In genomic region chr1:72306241-72306640, GRCm38 (mm10) we compare ENCODE assay signal across 8 mouse cellular contexts. TPM values are rescaled to one million over a fixed set of nuclear protein-coding genes. Genes with fewer than 3 reads are reported as not detected.
A peak's percentile ranks its signal among the peaks of the same experiment; 100 is the strongest.
DNase-seq lines count a peak whose midpoint lies in the region; ATAC-seq and TF ChIP-seq lines count a peak whose summit lies in the region.

No protein-coding gene starts in this region.

- H3K4me3 ChIP-seq in gastrocnemius, adult 2 months, result no peak overlapping the region; the same call in 1 of the 2 replicates
- no peak overlapping the region for H3K4me3 ChIP-seq in lung, postnatal 0 days (ENCODE audit: low read depth, low read length)
- H3K4me3 ChIP-seq in limb, embryonic 14.5 days (replicated peaks; ENCODE audit: low read length), result peak overlapping the region; percentile 47; the same call in 1 of the 2 replicates
- H3K4me3 ChIP-seq in stomach, embryonic 15.5 days (replicated peaks), result no peak overlapping the region

- DNase-seq in gastrocnemius, adult 2 months, result no peak
- DNase-seq in gastrocnemius, postnatal 25 days, result no peak
- DNase-seq in lung, postnatal 0 days (ENCODE audit: low spot score), result no peak
- DNase-seq in lung, postnatal 10 days, result no peak
- no peak for DNase-seq in limb, embryonic 14.5 days (ENCODE audit: low spot score)
- no peak for DNase-seq in spleen, adult 12 weeks (ENCODE audit: low spot score)
- DNase-seq in adrenal gland, postnatal 36 days, result no peak

- H3K27me3 ChIP-seq in lung, postnatal 0 days (replicated peaks; ENCODE audit: insufficient read depth, low read length), result no peaks in the 10 kb centered on the region
- no peaks in the 10 kb centered on the region for H3K27me3 ChIP-seq in limb, embryonic 14.5 days (ENCODE audit: control insufficient read depth, insufficient read depth, low read length)
- H3K27me3 ChIP-seq in stomach, embryonic 15.5 days (replicated peaks), result no peaks in the 10 kb centered on the region

- H3K9me3 ChIP-seq in lung, postnatal 0 days (ENCODE audit: low read length), result no peaks in the 10 kb centered on the region
- no peaks in the 10 kb centered on the region for H3K9me3 ChIP-seq in limb, embryonic 14.5 days (ENCODE audit: control insufficient read depth, low read length)
- H3K9me3 ChIP-seq in stomach, embryonic 15.5 days, result no peaks in the 10 kb centered on the region

- TF ChIP-seq CTCF in gastrocnemius, adult 2 months (IDR thresholded peaks at IDR 0.05), result no peak
- TF ChIP-seq CTCF in lung, postnatal 0 days (IDR thresholded peaks at IDR 0.05), result no peak

- H3K4me1 ChIP-seq in lung, postnatal 0 days (ENCODE audit: insufficient read depth, low read depth, low read length), result no peaks in the 10 kb centered on the region
- no peaks in the 10 kb centered on the region; the same call in 1 of the 2 replicates for H3K4me1 ChIP-seq in limb, embryonic 14.5 days (ENCODE audit: control insufficient read depth, insufficient read depth, low read length)
- H3K4me1 ChIP-seq in stomach, embryonic 15.5 days, result peaks cover 2% of the 10 kb centered on the region; the same call in 1 of the 2 replicates

- intact Hi-C loops in gastrocnemius, adult 2 months (cut with DNase I), result loop anchor here (2.0 kb wide), 1 partner anchor 21 kb away; the partner anchor contains the start of genes Pecr and Tmem169

- no peak for TF ChIP-seq POLR2A in limb, embryonic 14.5 days (IDR thresholded peaks at IDR 0.05; ENCODE audit: borderline replicate concordance, extremely low read depth, insufficient read depth, insufficient read length)

- WGBS in lung, postnatal 0 days, result 62% methylated on average over 3 of the region's 3 CpGs
- 70% methylated on average over 3 of the region's 3 CpGs for WGBS in limb, embryonic 14.5 days
- 61% methylated on average over 3 of the region's 3 CpGs for WGBS in stomach, embryonic 15.5 days

- peak overlapping the region; percentile 86; the same call in 1 of the 2 replicates for H3K27ac ChIP-seq in gastrocnemius, adult 2 months
- H3K27ac ChIP-seq in lung, postnatal 0 days (ENCODE audit: low read length), result no peak overlapping the region
- H3K27ac ChIP-seq in limb, embryonic 14.5 days (replicated peaks; ENCODE audit: low read depth, low read length), result no peak overlapping the region
- H3K27ac ChIP-seq in stomach, embryonic 15.5 days, result no peak overlapping the region

- no peak overlapping the region for H3K9ac ChIP-seq in lung, postnatal 0 days (replicated peaks; ENCODE audit: low read depth)
- H3K9ac ChIP-seq in limb, embryonic 14.5 days (ENCODE audit: low read depth, low read length, severe bottlenecking), result no peak overlapping the region
- H3K9ac ChIP-seq in stomach, embryonic 15.5 days, result no peak overlapping the region

- TF ChIP-seq EP300 in lung, postnatal 0 days (IDR thresholded peaks at IDR 0.05), result no peak

- no peaks in the 10 kb centered on the region for H3K36me3 ChIP-seq in lung, postnatal 0 days (ENCODE audit: insufficient read depth, low read length)
- 0 out of 2 replicates have a peak, but pooled peaks cover under 1% of the 10 kb centered on the region for H3K36me3 ChIP-seq in limb, embryonic 14.5 days (ENCODE audit: control insufficient read depth, insufficient read depth, low read length)
- no peaks in the 10 kb centered on the region for H3K36me3 ChIP-seq in stomach, embryonic 15.5 days

- H3K4me2 ChIP-seq in lung, postnatal 0 days (replicated peaks; ENCODE audit: low read depth, low read length), result peak overlapping the region; percentile 64
- H3K4me2 ChIP-seq in limb, embryonic 14.5 days (replicated peaks; ENCODE audit: low read depth, low read length, severe bottlenecking), result peak overlapping the region; percentile 48; the same call in 1 of the 2 replicates
- H3K4me2 ChIP-seq in stomach, embryonic 15.5 days, result peak overlapping the region; percentile 68; the same call in 1 of the 2 replicates

- no peak for ATAC-seq in lung, postnatal 0 days
- no peak for ATAC-seq in limb, embryonic 14.5 days (ENCODE audit: low FRiP score, low read depth)
- ATAC-seq in stomach, embryonic 15.5 days (ENCODE audit: insufficient read depth, low FRiP score, low read depth), result no peak

RNA-seq across cellular contexts. Expression of gene Xrcc5, which starts 1.0 kb away (rescaled TPM):
- total RNA-seq in gastrocnemius, adult 2 months (2021), result 10 to 100 TPM; 18.5 to 20.5 TPM
- total RNA-seq in gastrocnemius, postnatal 25 days (2021), result 10 to 100 TPM; 14.3 to 20.5 TPM
- 10.3 and 11.3 TPM in 2 replicates for polyA plus RNA-seq in lung, postnatal 0 days (2015; fragmentation: Nextera tagmentation; extraction: Ambion mirVana)
- 16.1 and 22.6 TPM in 2 replicates for polyA plus RNA-seq in limb, embryonic 14.5 days (2012; rRNA removed)
- 41.8 and 43.2 TPM in 2 replicates for polyA plus RNA-seq in limb, embryonic 14.5 days (2014; fragmentation: Nextera tagmentation; extraction: Ambion mirVana)
- 34.5 and 42.9 TPM in 2 replicates for polyA plus RNA-seq in stomach, embryonic 15.5 days (2015; fragmentation: Nextera tagmentation; extraction: Ambion mirVana)
- 10 to 100 TPM; 11.0 to 13.0 TPM for total RNA-seq in adrenal gland, postnatal 36 days (2021)

RNA-seq across cellular contexts. Expression of gene Tmem169, which starts 22.1 kb away (rescaled TPM):
- not detected for total RNA-seq in gastrocnemius, adult 2 months (2021)
- total RNA-seq in gastrocnemius, postnatal 25 days (2021), result not detected
- 0.07 and 0.10 TPM in 2 replicates for polyA plus RNA-seq in lung, postnatal 0 days (2015; fragmentation: Nextera tagmentation; extraction: Ambion mirVana)
- 3.8 and 4.0 TPM in 2 replicates for polyA plus RNA-seq in limb, embryonic 14.5 days (2012; rRNA removed)
- 3.0 and 4.6 TPM in 2 replicates for polyA plus RNA-seq in limb, embryonic 14.5 days (2014; fragmentation: Nextera tagmentation; extraction: Ambion mirVana)
- polyA plus RNA-seq in stomach, embryonic 15.5 days (2015; fragmentation: Nextera tagmentation; extraction: Ambion mirVana), result 3.2 and 3.3 TPM in 2 replicates
- under 1 TPM; 0.16 to 0.53 TPM for total RNA-seq in adrenal gland, postnatal 36 days (2021)

RNA-seq across cellular contexts. Expression of gene Pecr, which starts 22.1 kb away (rescaled TPM):
- total RNA-seq in gastrocnemius, adult 2 months (2021), result 10 to 100 TPM; 15.7 to 16.4 TPM
- total RNA-seq in gastrocnemius, postnatal 25 days (2021), result 10 to 100 TPM; 19.1 to 20.7 TPM
- 11.1 and 12.0 TPM in 2 replicates for polyA plus RNA-seq in lung, postnatal 0 days (2015; fragmentation: Nextera tagmentation; extraction: Ambion mirVana)
- polyA plus RNA-seq in limb, embryonic 14.5 days (2012; rRNA removed), result 20.1 and 20.5 TPM in 2 replicates
- 29.5 and 31.2 TPM in 2 replicates for polyA plus RNA-seq in limb, embryonic 14.5 days (2014; fragmentation: Nextera tagmentation; extraction: Ambion mirVana)
- polyA plus RNA-seq in stomach, embryonic 15.5 days (2015; fragmentation: Nextera tagmentation; extraction: Ambion mirVana), result 47.1 and 57.3 TPM in 2 replicates
- 10 to 100 TPM; 21.8 to 28.2 TPM for total RNA-seq in adrenal gland, postnatal 36 days (2021)
